Mouse (Mus musculus) CD8-positive naive resting alpha-beta T cell, adult 2 months (primary cell): Measurements from ENCODE around the gene Acp1.

Experiments
- DNase-seq, 2 experiments: peaks; one replicate each; pipeline ENCODE4 v3.0.0; 2022; ENCODE audit warnings: low read depth in 2 of 2, low spot score in 2 of 2

The Acp1 gene

GRCm38 (mm10) chr12:30865781-30866180, 45.6 kb downstream of the Acp1 start:
- no peak for DNase-seq

GRCm38 (mm10) chr12:30864347-30864746, 47.0 kb downstream of the Acp1 start:
- no peak for DNase-seq

GRCm38 (mm10) chr12:30856172-30856571, 55.2 kb downstream of the Acp1 start:
- no peak for DNase-seq

- DNase-seq = no peak
Observed at GRCm38 (mm10) chr12:30855442-30856159, 55.8 kb downstream of the Acp1 start.

- no peak for DNase-seq
Observed at GRCm38 (mm10) chr12:30851871-30852270, 59.5 kb downstream of the Acp1 start.

- DNase-seq = no peak
Observed at GRCm38 (mm10) chr12:30850902-30851301, 60.5 kb downstream of the Acp1 start.

- no peak for DNase-seq
Observed at GRCm38 (mm10) chr12:30848521-30848920, 62.9 kb downstream of the Acp1 start.
